Mouse (Mus musculus) urinary bladder, postnatal 36 days (tissue): ENCODE results near the gene Srgap2.

ENCODE experiments used
- DNase-seq, 2 experiments: peaks; one replicate each; pipeline ENCODE4 v3.0.0; 2022; ENCODE audit warnings: low spot score in 2 of 2, mixed read lengths in 1 of 2

The Srgap2 gene

DNA sequence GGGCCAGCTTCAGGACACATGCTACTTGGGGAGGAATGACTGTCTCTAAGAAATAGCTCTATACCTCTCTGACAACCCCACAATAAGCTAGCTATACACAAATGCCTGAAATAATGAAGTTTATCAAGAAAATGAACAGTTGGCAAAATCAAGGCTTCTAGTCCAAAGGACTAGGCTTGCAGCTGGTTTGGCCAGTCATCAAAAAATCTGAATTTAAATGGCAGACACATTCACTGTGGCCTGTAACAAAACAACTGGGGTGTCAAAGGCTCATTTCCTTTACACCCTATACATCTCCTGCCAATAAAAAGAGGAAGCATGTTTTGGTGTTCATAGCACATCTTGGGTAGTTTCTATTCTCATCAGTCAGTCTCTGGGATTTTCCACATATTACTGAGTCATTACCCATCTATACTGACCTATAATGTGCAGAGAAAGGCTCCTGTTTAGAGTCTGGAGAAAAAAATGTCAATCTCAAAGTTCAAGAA is 53.5 kb downstream of the Srgap2 start:
- no peak for DNase-seq

GRCm38 (mm10) chr1:131470597-131470996 is 56.6 kb downstream of the Srgap2 start:
- DNase-seq: no peak

- DNase-seq: no peak
Measured at GRCm38 (mm10) chr1:131465855-131466254, 61.3 kb downstream of the Srgap2 start.

DNA sequence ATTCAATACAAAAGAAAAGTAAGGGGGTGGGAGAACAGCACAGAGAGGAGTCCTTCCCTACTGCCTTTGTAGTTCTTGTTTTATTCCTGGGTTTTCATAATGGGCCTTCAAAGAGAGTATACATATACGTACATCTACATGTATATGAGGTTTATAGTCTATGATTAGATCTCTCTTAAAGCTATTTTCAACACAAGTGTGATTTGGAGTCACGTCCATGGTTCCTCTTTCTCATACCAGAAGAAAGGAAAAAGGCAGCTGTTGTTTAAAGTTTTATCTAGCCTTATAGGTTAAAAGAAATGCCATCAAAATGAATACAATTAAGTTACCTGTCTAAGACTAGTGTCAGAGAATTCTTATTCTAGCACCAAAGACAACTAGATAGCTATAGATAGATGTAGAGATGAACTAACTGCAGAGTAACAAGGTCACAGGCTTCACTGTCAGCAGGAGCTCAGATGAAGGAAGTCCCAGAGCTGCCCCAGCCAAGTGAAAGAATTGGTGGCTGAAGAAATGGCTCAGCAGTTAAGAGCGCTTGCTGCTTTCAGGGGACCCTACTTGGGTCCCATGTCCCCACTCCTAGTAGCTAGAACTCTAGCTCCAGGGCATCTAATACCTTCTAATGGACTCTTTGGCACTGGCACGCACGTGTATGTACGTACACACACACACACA is 63.1 kb downstream of the Srgap2 start:
- no peak for DNase-seq

DNA sequence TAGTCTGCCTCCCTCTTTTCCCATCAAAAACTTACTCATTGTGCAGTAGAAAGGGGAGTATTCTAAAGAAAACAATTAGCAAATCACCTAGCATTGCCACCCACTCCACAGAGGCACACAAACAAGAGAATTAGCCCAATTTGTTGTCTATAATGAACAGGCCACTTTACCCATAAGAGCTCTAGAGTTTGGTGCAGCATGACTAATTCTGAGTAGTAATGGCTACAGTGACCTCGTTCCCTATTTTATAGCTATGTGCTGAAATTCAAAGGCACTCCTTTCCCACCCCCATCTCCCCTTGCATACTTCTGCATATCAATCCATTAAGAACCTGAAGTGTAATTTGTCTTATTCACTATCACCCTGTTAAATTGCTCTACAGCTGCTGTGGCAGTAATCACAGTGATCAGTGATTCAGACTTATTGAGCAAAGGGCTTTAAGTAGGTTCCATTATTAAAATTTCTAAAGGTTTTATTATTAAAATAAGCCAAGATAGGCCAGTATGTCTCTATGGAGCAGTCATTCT is 64.5 kb downstream of the Srgap2 start:
- DNase-seq: no peak

DNA sequence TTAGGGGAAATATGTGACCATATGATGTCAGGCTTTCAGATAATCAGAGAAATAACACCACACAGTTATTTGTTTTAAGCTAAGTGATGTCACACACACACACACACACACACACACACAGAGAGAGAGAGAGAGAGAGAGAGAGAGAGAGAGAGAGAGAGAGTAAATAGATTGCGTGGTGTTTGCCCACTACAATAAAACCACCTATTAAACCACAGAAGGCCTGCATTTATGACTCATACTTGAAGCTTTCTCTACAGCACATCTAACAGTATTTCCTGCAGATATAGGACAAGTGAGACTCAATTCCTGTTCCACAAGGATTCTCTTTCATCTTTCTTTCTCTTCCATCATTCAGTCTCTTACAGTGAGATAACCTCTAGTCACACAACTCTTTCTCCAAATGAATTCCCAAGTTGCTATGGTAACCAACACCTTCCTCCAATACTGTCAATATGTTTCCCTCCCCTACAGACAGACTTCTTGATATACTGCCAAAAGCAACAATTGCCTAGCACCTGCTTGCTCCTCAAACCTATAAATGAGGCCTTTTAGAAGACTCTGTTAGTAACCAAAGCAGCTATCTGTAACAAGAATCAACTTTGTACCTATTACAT is 66.1 kb downstream of the Srgap2 start:
- no peak for DNase-seq

GRCm38 (mm10) chr1:131455355-131455890 is 71.7 kb downstream of the Srgap2 start:
- DNase-seq: no peak

DNA sequence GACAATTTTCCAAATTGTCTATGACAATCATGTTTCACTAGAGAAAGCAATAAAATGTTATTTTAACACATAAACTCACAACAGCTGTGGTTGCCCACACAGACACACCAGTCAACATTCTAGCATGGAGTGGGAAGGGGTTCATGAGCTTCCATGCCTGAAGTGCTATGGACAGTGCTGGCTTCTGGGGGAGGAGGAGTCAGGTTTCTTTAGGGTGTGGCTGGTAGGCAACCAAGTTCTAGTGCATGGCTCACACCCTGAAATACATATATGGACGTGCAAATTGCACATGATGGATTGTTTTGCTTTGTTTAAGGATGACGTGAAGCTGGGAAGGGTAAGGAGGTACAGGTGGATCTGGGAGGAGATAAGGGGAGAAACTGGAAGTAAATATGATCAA is 72.8 kb downstream of the Srgap2 start:
- no peak for DNase-seq

DNA sequence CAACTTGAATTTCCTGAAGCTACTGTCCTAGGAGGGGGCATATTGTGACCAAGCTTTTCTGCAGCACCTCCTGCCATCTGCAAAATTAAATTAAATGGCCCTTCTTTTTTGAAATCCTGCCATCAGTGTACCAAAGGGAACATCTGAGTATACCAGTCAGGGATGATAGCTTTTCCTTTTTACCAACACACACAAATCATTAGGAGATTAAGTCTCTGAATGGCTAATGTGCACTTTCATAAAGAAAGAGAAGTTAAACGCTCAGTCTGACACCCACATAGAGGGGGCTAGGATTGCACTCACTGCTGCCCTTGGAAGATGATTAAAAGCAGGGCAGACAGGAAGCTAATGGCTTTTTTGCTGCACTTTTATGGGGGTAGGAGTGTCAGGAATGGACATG is 73.8 kb downstream of the Srgap2 start:
- no peak for DNase-seq

DNA sequence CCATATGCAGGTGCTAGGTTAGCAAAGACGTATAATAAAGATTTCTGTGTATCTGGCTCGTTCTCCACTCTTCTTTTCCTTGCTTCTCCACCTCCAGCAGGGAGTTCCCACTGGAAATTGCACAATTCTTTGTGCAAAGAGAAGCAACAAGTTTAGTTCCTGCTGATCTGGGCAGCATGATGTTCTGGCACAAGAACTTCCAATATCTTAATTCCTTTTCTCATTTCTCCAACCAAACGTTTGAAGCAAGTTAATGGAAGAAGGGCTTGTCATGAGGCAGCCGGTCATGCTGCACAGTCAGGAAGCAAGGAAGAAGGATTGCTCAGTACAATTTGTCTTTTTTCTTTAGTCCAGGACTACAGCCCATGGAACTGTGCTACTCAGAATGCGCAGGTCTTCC is 78.8 kb downstream of the Srgap2 start:
- no peak for DNase-seq

DNA sequence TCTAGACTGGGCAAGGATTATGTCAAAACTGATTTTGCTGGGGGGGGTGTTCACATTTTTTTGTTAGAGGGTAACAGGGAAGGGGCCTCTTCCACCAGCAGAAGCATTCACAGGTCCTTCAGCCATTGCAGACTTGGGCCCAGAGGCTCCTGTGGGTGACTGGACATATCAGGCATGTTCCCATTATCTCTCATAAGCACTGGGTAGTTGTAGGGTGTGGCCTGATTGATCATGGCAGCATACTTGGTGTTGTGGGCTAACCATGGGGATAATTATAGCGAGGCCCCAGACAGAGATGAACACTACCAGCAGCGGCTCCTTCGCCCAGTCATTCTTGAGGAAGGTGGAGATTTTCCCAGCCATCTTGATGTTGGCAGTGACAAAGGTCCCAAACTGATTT is 79.8 kb downstream of the Srgap2 start:
- DNase-seq: no peak

GRCm38 (mm10) chr1:131446577-131446976 is 80.6 kb downstream of the Srgap2 start:
- no peak for DNase-seq

DNA sequence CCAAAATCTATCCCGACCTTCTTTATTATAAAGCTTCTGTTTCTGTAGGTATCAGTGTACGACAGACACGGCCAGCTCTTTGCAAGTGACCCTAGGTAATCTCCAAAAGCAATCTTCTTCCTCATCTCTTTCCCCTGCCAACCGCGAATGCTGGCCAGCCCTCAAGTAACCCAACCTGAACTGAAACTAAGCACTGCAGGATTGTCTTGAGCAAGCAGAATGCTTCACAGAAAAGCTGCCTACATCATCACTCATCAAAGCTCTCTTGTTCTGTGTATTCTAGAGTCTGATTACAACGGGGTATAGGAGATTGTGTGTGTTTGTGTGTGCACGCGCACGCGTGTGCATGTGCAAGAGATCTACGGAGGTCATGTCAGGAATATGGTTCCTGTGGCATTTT is 88.6 kb downstream of the Srgap2 start:
- DNase-seq: peak in 1 of 2 experiments; percentile 13

- DNase-seq: no peak
Measured at GRCm38 (mm10) chr1:131437975-131438374, 89.2 kb downstream of the Srgap2 start.

- DNase-seq: peak in 1 of 2 experiments; percentile 10
Measured at GRCm38 (mm10) chr1:131436609-131437008, 90.5 kb downstream of the Srgap2 start.

DNA sequence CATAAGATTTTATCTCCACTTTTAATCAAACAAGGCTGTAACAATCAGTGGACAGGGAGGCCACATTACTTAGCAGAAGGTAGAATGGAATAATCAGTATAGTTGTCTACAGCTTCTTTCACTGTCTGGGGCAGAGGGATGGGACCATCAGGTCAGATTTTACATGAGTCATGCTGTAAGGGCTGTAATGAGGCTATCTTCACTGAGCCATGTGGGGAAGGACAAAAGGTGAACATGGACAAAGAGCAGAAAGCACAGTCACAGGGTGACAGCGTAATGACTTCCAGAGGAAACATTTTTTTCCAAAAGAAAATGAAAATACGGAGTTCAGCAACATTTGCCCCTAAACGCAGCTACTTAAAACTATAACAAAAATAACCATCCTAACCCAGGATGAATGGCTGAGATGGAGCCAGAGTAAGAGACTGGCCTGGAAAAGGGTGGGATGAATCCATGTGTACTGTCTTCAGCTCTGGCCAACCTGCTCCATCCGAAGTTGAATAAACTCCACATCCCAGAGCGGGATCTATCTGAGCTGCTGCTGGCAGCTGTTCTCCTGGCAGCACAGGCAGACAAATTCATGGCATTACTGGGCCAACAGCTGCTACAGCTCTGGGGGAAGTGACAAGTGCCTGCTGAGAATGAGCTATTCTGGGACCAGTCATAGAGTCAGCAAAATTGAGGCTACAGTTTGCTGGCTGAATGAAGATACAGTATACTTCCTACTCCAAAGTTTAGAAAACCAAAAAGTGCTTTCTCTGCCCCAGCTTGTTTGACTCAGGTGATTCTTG is 95.5 kb downstream of the Srgap2 start:
- DNase-seq: peak; percentile 30 to 37

GRCm38 (mm10) chr1:131427140-131427821 is 99.9 kb downstream of the Srgap2 start:
- peak in 1 of 2 experiments; percentile 16 for DNase-seq

- DNase-seq: peak in 1 of 2 experiments; percentile 39
Measured at GRCm38 (mm10) chr1:131423061-131423460, 104.1 kb downstream of the Srgap2 start.

GRCm38 (mm10) chr1:131421113-131421512 is 106.0 kb downstream of the Srgap2 start:
- DNase-seq: no peak

- DNase-seq: no peak
Measured at GRCm38 (mm10) chr1:131420660-131421059, 106.5 kb downstream of the Srgap2 start.

DNA sequence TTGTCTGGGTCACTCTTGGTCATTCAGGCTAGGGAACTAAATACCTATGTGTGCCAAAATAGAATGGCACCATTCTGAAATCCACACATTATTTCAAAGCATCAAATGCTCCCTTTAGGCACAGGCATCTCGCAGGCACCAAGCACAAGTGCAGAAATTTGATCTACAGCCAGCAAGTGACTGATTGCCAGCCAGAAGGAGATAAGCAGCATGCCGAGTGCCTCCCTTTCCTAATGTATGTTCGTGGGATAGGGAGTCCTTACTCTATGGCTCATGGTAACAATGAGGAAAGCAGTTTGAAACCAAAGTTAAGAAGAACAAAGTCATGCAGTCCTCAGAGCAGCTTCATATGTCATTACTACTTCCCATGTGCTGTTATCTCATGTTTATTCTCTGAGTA is 107.8 kb downstream of the Srgap2 start:
- DNase-seq: no peak
